Mouse (Mus musculus) lung, postnatal 14 days (tissue): ENCODE results near the gene Agxt.

Experiments
- DNase-seq: peaks from one replicate; pipeline ENCODE4 v3.0.0; 2021

Agxt gene

DNA sequence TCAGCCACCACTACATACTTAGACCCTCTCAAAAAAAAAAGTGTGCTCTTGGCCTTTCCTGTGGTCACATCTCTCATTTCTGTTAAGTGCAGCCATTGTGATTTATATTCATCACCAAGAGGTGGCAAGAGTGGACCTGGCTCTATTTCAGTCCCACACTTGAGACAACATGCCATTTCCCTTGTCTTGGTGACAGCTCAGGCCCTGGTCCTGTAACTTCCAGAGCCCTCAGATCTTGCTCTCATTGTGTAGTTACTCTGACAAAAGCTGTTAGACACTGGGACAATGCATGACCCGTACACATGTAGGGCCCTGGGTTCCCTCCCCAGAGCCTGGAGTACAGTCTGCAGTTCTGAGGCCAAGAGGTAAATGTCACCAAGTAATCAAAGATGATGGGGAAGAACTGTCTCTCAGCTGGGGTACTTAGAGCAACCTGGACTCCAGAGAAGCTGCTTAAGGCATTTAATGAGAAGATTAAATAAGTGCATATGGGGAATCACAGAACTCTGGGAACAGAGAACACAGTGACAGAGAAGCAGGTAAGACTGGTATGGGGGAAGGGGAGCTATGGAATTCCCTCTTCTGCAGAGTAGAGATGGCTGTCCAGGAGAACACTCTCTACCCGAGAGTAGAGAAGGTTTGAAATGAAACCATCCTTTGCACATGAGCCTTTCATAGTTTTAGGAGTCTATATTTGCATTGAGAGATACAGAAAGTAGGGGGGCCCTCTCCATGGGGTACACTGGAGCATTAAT, 16.0 kb downstream of the Agxt start:
- DNase-seq = no peak

DNA sequence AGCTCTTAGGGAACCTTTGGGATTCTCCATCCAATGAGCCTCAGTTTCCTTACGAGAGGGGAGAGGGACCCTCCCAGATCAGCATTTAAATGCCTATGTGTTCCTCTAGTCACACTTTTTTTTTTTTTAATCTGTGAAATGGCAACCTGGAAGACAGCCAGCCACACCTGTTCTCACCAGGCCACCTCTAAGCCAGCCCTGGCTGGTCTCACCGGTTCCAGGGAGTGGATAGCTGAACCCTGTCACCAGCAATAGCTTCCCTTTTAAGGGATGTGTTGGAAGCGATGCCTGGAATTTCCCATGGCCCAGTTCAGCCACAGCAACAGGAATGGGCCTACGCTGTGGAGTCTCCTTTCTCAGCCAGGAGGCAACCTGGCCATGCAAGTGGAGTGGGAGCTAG, 22.5 kb downstream of the Agxt start:
- peak; percentile 62 for DNase-seq

DNA sequence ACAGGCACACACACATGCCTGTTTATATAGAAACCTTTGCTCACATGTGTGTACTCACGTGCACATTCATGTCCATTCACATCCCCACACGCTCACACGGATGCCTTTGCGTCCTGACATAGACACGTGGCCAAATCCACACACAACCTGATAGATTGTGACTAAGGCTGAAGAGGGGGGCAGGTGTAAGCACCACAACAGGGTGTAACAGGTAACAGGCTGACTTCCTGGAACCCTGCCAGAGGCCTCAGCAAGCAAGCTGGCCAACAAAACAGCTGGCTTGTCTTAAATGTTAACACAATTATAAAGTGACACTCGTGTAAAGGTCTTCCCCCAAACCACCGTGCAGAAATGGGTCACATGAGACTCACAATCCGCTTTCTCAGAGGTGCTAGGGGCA, 23.9 kb downstream of the Agxt start:
- no peak for DNase-seq

DNA sequence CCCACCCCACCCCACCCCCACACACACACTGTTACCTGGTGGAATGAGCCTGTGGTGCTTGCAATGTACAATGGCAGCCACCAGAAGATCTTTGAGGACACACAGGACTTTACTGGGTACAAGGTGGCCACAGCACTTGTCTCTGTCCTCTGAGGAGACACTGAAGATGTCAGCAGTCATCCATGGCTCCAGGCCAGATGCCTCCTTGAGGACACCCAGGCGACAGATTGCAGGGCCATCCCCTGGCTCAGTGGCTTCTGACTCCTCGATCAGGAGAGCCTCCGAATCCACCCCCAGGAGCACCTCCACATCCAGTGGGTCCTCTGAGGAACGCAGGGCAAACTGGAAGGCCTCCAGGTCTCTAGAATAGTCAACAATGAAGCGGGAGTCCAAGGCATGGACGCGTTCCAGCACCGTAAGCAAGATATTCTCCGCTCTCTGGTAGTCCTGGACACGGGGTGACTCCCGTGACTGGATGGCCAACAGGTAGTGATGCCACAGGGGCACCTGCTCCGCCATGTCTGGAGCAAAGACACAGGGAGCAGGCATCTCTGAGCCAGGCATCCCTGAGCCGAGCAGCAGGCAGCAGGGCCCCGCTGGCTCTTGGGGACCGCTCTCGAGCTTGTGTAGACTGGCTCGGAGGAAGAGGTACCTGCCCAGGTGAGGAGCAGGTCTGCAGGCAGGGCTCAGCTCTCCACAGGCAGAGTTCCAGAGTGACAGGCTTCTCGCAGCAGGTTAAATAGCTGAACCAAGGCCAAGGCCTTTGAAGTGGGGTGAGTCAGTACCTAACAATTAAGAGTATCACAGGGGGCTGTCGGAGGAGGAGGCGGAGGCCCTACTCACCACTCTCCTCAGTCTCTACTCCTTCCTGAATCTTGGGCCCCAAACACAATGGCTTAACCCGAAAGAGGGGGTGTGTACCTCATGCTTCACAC, 24.8 kb downstream of the Agxt start:
- DNase-seq = peak; percentile 73

DNA sequence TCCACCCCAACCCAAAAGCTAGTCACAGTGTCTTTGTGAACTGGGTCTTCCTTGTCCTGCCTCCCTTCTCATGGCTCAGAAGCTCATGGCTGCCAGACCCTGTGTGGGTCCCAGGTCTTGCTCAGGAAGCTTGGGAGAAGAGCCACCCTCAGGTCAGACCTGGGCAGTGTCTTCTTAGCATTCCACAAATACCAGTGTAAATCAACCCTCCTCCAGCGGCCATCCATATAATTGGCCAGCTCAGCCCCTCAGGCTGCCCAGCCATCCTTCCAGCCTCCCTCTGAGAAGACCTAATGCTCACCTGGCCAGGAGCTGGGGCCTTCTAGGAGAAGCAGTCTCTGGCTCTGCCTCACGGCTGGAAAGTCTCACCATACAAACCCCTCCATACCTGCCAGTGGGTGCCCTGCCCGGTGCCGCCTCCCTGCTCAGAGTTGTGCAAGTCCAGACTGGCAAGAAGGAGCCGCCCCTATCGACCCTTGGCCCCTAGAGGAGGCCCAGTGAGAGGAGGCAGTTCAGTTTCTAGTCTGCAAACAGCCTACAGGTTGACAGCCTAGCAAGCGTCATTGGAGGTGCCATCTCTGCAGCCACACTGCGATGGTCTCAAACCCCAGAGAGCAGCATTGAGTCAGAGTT, 25.6 kb downstream of the Agxt start, which contains the start of gene 2310007B03Rik:
2310007B03Rik (minus strand) TSS at position 448 of the 633 bp plus-strand sequence.
- DNase-seq = peak; percentile 47

DNA sequence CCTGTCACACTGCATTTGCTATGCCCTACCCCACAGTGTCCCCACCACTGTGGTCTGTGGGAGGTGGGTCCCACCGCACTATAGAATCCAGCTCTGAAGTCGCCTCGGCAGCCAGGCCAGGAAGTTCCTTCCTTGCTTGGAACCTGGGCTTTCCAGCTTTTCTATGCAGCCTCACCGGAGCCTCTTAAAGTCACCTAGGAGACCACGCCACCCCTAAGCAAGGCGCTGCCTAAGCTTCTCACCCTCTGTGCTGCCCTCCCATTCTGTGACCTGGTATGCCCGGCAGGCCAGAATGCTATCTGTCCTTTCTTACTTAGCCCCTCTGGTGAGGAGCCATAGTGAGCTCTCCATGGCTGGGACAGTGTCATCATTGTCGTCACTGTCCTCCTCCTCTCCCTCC, 26.3 kb downstream of the Agxt start:
- DNase-seq = peak; percentile 27

DNA sequence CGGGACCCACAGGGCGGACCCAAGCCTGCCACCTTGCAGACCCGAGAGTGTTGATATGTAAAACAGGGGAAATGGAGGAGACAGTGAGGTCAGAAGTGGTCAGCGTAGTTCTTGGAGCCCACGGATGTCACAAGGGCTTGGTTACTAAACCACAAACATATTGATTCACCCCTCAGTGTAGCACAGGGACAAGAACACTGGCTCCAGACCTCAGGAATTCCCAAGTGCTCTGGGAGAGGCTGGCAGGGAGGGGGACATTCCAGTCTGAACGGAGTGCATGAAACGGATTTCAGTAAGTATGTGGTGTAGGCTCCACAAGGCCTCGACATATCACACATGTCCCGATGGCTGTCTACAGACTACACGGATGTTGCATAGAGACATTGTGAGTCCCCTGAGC, 26.9 kb downstream of the Agxt start:
- no peak for DNase-seq

DNA sequence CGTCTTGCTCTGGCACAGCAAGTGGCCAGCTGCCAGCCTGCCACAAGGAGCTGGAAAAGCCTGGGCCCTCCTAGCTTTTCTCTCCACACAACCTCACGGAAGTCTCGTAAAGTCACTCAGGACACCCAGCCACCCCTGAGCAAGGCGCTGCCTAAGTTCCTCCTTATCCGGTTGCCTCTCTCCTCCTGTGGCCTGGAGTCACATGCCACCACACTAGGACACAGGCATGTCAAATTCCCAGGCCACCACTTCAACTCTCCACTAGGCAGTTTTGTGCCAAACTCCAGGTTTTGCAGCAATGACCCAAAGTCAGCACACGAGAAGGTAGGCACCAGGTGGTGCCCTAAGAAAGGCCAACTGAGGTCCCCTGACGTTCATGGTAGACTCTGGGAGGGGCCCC, 27.5 kb downstream of the Agxt start:
- DNase-seq = no peak

DNA sequence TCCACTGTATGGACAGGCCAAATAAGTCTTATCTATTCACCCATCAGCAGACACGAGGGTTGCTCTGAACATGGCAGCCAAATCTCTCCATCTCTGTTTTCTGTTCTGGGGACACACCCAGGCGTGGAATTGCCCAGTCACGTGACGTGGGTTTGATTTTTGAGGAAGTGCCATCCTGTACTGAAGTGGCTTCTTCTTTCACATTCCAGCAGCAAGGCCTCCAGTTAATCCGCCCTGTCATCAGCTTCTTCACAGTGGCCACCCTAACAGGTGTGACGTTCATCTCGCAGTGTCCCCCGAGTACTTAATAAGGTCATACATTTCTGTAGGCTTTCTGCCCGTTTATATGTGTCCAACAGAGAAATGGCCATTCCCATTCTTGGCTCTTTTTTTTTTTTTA, 30.4 kb downstream of the Agxt start:
- no peak for DNase-seq

DNA sequence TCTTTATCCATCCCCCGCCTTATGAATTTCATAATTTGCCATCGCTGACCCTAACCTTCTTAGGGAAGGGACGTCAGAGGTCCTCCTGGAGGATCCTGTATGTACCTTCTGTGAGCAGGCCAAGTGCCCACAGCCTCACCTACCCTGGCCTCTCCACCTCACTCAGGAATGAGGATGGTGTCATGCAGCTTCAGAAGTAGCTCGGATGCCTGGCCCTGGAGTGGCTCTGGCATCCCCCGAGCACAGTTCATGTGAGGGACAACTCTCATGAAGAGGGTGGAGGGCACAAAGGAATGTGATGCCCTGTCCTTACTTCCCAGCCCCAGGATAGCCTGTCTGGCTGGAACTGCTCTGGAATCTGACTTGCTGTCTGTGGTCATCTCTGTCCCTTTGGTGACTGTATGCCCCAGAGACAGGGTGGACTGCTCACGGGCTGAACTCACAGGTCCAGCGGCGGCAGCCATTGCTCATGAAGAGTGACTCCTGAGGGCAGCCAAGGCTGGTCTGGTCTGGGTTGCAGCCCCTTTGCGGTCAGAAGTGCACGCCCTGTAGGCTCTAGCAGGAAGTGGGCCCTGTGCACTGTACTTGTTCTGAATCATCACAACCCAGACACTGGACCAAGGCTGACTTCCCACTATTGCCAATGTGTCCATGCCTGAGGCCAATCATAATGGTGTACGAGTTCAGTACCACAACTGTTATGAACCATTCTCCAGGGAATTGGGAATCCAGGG, 31.5 kb downstream of the Agxt start:
- DNase-seq = no peak

DNA sequence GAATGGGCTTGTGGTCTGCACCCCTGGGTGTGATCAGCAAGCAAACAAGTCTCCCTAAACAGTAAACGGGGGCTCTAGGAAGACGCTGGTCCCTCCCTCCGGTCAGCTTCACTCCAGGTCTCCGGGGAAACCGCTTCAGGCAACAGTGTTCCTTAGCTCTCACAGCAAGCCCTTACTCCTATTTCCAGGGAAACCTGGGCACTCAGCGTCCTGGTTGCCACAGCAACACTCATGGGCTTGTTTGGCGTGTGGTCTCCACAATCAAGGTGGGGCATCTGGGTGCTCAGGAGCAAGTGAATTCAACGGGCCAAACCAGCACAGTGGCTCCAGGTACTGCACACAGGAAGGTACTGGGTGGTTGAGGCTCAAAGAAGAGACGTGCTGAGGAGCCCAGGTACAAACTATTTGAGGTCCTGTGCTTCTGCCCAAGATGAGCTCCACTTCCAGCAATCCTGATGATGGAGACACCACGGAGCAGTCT, 33.3 kb downstream of the Agxt start, which contains the start of gene Crocc2:
Crocc2 (plus strand) TSS at position 431 of the 481 bp plus-strand sequence.
- DNase-seq = no peak

DNA sequence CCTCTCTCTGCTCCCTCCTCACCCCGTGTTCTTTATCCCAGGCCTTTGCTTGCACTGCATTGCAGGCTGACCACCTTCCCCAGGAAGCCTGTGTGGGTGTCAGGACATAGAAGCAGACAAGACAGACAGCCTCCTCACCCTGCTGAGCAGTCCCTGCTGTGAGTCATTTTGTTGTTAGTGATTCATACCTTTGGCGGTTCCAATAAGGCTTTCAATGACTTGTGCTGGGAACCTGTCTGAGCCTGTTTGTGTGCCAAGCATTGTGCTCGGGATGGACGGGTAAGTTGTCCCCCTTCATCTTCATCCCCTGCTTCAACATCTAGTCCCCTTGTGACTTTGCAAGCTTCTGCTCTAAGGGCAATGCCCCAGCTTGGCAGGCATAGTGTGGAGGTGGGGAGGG, 38.6 kb downstream of the Agxt start:
- no peak for DNase-seq

DNA sequence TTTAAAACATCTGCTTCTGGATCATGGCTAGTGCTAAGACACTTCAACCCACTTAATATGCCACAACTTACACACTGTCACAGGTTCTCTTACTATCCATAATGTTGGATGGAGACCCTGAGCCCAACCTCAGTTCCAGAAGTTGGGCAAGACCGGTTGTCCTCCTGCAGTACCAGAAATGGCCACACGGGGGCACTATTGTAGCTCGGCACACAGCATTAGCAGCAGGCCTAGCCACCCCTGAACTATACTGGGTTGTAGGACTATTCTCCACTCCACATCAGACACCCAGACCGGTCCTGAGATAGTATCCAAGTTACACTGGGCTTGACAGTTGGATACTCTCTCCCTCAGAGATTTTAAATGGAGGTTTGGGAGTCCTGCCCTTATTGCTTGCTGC, 39.4 kb downstream of the Agxt start:
- peak; percentile 88 for DNase-seq

DNA sequence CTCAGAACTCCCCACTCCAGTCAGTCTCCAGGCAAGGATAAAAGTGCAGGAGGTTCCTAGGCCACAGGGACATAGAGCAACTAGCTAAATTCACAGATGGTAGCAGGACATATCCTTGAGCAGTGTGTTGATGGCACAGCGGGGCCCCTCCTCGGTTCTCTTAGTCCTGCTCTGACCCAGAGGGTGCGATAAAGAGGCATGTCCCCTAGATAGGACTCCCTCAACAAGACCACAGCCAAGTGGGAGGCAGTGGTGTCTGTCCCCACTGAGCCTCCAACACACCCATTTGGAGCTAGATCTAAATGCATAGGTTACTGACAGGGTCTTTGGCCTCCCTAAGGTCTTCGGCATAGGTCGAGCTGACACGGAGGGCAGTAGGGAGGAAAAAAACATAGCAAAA, 40.8 kb downstream of the Agxt start:
- DNase-seq = no peak

DNA sequence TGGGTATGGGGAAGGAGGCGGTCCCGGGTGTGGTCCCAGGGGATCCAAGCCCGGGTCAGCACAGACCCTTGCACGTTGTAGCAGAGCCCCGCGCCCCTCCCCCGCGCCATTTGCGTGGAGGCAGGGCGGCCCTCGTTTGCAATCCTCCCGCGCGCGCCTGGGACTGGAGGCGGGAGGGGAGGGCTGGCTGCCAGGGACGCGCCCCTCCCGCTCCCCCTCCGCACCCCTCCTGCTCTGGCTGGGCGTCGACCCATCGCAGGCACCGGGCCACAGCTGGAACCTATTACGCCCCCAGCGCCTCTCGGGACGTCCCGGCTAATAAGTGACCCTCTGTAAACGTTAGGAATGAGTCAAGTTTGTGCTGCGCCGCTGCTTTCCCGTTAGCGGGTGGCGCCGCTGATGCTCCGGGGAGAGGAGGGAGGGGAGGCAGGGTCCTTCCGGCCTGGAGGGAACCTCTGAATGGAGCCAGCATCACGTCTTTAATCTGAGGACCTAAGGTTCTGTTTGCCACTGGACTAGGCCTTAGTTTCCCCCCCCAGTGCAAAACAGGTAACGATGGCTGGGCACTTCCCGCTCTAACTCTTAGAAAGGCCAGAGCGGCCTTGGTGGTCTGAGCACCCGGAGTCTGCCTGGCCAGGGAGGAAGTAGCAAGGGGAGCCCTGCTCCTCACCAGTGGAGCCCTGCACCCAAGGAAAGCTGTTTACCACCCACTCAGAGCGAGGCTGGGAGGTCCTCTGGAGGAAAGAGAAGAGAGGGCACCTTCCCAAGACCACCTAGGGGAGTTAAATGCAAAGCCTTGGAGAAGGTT, 41.7 kb downstream of the Agxt start:
- DNase-seq = peak; percentile 64

DNA sequence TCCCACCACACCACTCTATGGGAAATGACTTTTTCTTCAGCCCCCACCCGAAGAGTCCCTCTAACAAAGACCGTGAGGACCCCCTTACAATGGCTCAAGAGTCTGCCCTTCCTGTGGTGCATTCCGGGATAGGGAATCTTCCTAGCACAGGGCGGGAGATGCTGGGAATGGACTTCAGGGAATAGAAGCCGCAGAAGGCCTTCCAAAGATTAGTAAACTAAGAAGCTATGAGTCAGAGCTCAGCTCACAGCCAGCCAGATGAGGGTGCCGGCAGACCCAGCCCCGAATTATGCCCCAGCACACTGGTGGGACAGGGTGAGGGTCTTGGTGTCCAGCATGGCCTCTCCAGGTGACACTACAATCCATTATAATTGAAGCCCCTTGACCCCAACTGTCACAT, 47.2 kb downstream of the Agxt start:
- no peak for DNase-seq

DNA sequence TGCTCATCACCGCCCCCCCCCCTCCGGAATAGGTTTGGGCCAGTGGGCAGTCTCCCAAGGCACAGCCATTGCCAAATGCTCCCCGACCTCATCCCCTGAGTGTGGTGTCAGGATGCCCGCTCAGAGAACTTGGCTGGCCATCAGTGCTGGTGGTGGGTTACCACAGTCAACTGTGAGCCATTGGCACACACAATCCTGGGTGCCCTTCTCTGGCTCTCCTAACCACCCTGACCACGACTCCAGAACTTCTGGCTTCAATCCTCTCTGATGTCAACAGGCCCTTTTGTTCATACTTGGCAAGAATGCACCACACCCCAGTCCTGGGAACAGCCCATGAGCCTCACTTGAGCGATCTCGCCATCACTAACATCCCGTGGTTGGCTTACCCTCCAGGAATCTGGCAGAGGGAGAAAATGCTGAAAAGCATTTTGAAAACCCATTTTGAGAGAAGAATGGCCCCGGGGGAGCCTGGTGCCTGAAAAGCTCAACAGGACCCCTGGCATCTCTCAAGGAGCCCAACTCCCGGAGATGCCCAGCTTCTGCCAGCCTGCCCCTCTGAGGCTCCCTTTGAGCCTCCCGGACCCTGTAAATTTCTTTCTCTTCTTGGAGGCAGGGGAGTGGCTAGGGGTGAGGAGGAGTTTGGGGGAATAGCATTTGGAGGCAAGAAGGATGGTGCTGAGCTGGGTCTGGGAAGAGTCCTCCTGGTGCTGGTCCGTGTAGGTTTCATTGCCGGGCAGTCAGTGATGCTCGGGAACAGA, 49.2 kb downstream of the Agxt start:
- DNase-seq = no peak

DNA sequence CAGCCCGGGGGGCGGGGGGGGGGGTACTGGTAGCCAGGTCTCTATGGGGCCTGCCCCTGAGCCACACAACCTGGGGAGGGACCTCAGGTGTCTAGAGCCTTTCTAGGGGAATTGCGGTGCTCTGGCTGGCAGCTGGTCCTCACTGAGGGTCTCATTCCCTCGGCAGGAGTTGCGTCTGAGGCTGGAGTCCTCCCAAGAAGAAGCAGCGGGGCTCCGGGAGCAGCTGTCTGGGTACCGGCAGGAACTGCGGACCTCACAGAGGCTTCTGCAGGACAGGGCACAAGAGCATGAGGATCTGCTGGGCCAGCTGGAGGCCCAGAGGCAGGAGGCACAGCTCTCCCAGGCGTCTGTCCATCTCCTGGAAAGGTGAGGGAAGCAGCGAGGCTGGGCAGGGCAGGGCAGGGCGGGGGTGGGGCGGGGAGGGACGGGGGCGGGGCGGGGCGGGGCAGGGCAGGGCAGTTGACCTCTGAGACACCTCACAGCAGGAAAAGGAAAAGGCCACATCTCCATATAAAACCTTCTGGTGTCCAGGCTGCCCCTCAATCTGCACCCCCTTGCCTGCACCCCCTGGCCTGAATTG, 55.8 kb downstream of the Agxt start:
- DNase-seq = no peak

DNA sequence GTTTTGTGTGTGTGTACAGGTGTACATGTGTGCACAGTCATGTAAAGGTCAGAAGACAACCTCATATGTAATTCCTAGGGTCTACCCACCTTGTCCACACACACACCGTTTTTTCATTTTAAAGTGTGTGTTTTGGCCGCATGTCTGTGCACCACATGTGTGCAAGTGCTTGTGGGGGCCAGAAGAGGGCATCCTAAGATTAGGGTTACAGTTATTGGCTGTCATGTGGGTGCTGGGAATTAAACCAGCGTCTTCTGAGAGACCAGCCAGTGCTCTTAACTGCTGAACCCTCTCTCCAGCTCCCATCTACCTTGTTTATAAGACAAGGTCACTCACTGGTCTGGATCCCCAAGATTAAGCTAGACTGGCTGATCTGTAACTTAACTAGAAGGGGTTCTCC, 59.9 kb downstream of the Agxt start:
- DNase-seq = no peak
